Mouse (Mus musculus) cerebellum, postnatal 14 days (tissue): ENCODE measurements around the gene Cbarp.

ENCODE experiments used
- DNase-seq, 2 experiments: peaks; one replicate each; pipeline ENCODE4 v3.0.0; 2021; ENCODE audit warnings: mixed read lengths in 2 of 2

The Cbarp gene

DNA sequence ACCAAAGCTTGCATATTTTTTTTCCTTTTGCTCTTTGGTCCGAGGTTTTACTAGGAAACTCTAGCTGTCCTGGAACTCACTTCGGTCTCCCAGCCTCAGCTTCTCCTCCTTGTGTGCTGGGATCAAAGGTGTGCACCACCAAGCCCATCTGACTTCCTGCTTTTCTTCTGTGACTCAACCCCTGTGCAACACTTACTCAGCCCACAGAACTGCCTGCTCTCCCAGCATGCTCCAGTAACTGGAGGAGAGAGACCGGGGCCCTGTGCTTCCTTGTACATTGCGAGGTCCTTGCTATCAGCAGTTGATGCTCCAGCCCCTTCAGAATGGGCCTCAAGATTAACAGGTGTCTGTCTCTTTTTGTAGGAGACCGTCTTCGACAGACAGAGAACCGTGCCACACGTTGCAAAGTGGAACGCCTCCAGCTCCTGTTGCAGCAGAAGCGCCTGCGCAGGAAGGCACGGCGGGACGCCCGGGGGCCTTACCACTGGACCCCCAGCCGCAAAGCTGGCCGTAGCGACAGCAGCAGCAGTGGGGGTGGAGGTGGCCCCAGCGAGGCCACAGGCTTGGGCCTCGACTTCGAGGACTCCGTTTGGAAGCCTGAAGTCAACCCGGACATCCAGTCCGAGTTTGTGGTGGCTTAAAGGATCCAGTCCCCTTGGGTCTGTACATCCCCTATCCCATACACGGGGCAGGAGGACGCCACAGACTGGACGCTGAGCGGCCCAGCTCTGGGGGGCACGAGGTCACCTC lies 15.5 kb upstream of the Cbarp start:
- peak in 1 of 2 experiments; percentile 29 for DNase-seq

DNA sequence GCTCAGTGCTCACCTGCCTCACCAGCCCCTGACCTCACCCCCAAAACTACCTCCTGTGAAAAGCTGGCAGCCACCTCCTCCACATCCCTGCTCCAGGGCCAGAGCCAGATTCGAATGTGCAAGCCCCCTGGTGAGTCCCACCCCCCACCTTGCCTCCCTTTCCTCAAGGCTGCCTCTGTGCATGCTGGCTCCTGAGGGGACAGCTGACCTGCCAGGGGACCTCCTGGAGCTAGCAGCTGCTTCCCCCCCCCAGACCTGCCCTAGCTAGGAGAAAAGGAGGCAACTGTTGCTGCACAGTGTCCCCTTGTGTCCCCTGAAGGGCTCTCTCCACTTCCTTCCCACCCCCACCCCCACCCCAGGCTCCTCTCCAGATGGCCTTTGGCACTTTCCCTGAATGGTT lies 14.6 kb upstream of the Cbarp start:
- DNase-seq: peak in 1 of 2 experiments; percentile 19

GRCm38 (mm10) chr10:80154384-80154783 lies 13.7 kb upstream of the Cbarp start:
- DNase-seq: peak in 1 of 2 experiments; percentile 10

DNA sequence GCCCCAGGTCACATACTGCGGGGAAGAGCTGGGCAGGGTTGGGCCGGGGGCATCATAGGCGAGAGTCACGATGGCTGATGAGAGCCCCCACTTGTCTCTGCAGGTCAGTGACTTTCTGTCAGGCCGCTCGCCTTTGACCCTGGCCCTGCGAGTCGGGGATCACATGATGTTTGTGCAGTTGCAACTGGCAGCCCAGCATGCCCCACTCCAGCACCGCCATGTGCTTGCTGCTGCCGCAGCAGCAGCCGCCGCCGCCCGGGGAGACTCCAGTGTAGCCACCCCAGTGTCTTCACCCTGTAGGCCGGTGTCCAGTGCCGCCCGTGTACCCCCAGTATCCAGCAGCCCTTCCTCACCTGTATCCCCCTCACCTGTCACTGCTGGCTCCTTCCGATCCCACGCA lies 13.1 kb upstream of the Cbarp start:
- no peak for DNase-seq

GRCm38 (mm10) chr10:80152873-80153260 lies 12.2 kb upstream of the Cbarp start:
- peak in 1 of 2 experiments; percentile 38 for DNase-seq

GRCm38 (mm10) chr10:80152071-80152872 lies 11.6 kb upstream of the Cbarp start:
- DNase-seq: peak in 1 of 2 experiments; percentile 47

- DNase-seq: peak; percentile 70 to 79
These were observed 10.8 kb upstream of the Cbarp start for GRCm38 (mm10) chr10:80151211-80152034.

- peak; percentile 80 to 82 for DNase-seq
These were observed 9.9 kb upstream of the Cbarp start for GRCm38 (mm10) chr10:80150226-80151210.

DNA sequence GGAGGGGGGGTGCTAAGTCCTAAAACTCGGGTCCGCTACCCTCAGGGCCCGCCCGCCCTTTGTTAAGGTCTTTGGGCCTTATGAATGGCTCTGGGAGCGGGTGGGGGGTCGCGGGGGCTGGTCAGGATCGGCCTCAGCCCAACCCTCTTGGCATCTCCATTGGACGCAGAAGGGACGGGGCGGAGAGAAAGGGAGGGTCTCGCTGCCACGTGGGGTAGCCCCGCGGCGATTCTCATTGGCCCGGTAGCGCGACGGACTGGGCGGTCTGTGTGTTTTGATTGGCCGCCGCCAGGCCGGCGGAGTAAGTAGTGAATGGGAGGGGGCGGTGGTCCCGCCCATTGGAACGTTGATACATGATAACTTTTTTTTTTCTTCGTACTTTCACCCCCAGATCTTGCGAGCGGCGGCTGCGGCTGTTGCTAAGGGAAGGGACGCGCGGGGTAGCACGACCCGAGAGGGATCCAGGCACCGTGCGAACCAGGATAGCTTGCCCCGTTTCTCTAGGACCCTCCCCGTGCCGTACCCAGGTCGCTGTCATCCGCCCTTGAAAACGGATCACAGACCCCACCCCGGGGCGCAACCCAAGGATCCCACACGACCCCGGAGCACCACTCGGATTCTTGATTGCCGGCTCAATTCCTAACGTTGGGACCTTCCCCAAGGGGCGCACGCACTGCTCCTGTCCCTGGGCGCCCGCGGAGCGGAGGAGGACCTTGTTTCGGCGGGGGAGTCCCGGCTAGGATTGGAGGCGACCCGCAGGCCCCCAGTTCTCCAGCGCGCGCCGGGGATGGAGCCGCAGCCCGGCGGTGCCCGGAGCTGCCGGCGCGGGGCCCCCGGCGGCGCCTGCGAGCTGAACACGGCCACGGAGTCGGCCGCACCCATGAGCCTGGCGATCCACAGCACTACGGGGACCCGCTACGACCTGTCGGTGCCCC lies 8.9 kb upstream of the Cbarp start:
- peak; percentile 98 to 99 for DNase-seq

GRCm38 (mm10) chr10:80148610-80149290 lies 8.1 kb upstream of the Cbarp start:
- peak; percentile 95 to 97 for DNase-seq

GRCm38 (mm10) chr10:80147719-80148601 lies 7.3 kb upstream of the Cbarp start, which contains the start of gene Midn:
Gene Midn (plus strand): TSS chr10:80148272.
- peak; percentile 75 to 84 for DNase-seq

GRCm38 (mm10) chr10:80147146-80147718 lies 6.6 kb upstream of the Cbarp start:
- DNase-seq: peak in 1 of 2 experiments; percentile 36

DNA sequence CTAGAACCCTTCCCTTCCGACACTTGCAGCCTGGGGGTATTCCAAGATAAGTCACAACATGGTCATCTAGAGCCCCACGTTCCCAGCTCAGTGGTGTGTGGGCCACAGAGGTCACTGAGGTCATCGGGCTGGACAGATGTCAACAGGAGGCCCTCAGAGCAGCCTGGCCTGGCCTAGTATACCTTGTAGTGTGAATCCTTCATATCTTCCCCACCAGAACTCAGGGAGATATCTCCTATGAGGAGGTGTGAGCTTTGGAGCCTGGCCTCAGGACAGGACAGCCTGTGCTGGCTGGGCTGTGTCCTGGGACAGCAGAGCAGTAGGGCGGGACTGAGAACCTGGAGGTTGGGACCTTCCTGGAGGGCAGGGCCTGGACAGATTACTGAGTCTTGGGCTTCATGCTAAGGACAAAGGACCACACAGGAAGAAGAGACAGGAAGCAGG lies 6.0 kb upstream of the Cbarp start:
- DNase-seq: peak in 1 of 2 experiments; percentile 33

DNA sequence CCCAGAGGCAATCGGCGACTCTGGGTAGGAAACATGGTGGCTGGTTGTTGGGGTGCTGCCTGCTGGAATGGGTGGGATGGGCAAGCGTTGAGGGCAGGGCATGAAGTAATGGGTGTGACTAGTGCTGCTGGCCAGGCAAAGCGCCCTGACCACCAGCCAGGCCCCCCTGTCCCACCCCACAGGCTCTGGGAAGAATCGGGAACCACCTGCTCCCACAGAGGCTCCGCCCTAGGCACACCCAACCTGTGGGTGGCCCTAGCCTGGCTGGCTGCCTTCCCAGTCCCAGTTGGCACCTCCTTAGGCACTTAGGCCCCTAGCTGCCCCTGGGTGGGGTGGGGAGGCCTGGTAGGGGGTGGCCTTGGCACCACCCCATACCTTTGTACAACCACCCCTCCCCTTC lies 5.3 kb upstream of the Cbarp start:
- peak; percentile 54 to 69 for DNase-seq

DNA sequence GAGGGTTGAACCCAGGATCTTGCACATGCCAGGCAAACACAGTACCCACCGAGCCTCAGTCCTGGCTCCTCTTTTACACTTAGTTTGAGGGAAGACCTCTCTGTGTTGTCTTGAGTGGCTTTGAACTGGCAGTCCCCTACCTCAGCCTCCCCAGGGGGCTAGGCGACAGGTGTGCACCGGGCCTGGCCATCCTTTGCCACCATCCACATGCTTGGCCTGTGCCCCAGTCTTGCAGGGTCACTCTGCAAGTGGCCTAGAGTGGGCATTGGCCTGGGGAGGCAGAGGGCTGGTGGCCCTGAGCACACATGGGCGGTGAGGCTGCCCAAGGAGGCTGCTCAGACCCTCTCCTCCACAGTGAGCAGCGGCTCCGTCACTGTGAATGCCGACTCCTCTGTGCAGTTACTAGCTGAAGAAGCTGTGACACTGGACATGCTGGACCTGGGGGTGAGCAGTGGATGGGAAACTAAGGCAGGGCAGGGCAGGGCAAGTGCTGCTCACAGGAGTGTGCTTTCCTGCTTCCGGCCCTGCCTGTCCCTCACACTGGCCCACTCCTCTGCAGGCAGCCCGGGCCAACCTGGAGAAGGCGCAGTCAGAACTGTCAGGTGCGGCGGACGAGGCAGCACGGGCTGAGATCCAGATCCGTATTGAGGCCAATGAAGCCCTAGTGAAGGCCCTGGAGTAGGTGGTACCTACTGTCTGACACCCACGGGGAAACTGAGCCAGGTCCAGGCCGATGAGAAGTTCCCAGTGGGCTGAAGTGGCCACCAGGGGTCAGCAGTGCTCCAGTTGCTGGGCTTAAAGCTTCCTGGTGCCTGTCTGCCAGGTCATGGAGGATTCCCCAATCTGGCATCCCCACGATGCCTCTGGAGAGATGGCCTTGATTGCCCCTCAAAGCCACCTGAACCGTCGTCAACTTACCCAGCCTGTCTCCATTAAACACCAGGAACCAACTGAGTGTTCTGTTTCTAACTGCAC lies 4.5 kb upstream of the Cbarp start:
- DNase-seq: peak; percentile 86 to 92

DNA sequence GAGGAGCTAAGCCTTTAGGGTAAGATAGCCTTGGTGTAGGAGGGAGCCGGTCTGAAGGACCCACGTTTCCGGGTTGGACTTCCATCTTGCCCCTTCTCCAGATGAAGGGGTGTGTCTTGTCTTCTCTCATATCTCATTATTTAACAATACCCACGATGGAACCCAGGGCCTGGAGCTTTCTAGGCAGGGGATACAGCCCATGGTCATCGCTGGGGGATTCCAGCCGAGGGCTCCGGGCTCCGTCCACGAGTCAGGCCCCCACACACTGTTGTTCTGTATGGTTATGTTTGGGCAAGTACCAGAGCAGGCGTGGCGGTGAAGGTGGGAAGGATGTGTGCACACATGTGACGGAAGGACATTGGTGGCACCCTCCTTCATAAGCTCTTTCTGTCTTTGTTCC lies 3.5 kb upstream of the Cbarp start:
- DNase-seq: peak in 1 of 2 experiments; percentile 16

DNA sequence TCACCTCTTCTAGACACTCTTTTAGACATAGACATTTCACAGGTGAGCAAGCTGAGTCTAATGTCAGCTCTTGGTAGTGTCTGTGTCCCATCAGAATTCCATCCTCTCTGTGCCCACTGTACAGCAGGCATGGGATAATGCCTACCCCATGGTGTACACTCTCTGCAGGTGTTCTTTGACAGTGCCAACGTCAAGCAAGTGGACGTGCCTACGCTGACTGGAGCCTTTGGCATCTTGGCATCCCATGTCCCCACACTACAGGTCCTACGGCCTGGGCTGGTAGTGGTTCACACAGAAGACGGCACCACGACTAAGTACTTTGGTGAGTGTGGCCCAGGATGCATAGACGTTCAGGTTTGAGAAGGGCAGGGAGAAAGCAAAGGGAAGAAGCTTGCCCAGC lies 3.0 kb upstream of the Cbarp start:
- DNase-seq: peak in 1 of 2 experiments; percentile 34
